Mouse (Mus musculus) liver, embryonic 11.5 days (tissue): Measurements from ENCODE around the gene Zmiz1. TPM values are rescaled to one million over a fixed set of nuclear protein-coding genes. Genes with fewer than 3 reads are reported as not detected.

Source experiments
- ATAC-seq: fragments of 200-750 bp; cut with Nextera tagmentation; replicated peaks from 2 replicates; pipeline ENCODE4 v1.8.0; 2017; ENCODE audit warnings: moderate number of reproducible peaks, mild to moderate bottlenecking, moderate TSS enrichment, moderate library complexity; ENCODE audit not compliant: low FRiP score
- DNase-seq: peaks from one replicate; pipeline ENCODE4 v3.0.0-alpha.2; 2017; ENCODE audit warnings: low spot score
- H3K27ac ChIP-seq: fragments of 300-500 bp; sonication (generic); 2 replicates; pipeline ENCODE4 v1.5.1; 2014; ENCODE audit warnings: mild to moderate bottlenecking, low read depth, low read length, control low read depth
- H3K27me3 ChIP-seq: fragments of 300-500 bp; sonication (generic); replicated peaks from 2 replicates; pipeline ENCODE4 v1.6.1; 2014; ENCODE audit warnings: low read length, mixed read lengths; ENCODE audit not compliant: control insufficient read depth, insufficient read depth
- H3K36me3 ChIP-seq: fragments of 300-500 bp; sonication (generic); 2 replicates; pipeline ENCODE4 v1.6.1; 2014; ENCODE audit warnings: mild to moderate bottlenecking, low read length, moderate library complexity, mixed read lengths; ENCODE audit not compliant: control insufficient read depth, insufficient read depth
- H3K4me1 ChIP-seq: fragments of 300-500 bp; sonication (generic); replicated peaks from 2 replicates; pipeline ENCODE4 v1.6.1; 2014; ENCODE audit warnings: low read length, mixed read lengths; ENCODE audit not compliant: control insufficient read depth, insufficient read depth
- H3K4me2 ChIP-seq: fragments of 300-500 bp; sonication (generic); 2 replicates; pipeline ENCODE4 v1.6.1; 2014; ENCODE audit warnings: mild to moderate bottlenecking, control low read depth, moderate library complexity
- H3K4me3 ChIP-seq: fragments of 300-500 bp; sonication (generic); 2 replicates; pipeline ENCODE4 v1.5.1; 2014; ENCODE audit warnings: low read depth, low read length, control low read depth
- H3K9ac ChIP-seq: fragments of 300-500 bp; sonication (generic); 2 replicates; pipeline ENCODE4 v1.6.1; 2014; ENCODE audit warnings: low read depth, low read length, control low read depth
- H3K9me3 ChIP-seq: fragments of 300-500 bp; sonication (generic); 2 replicates; pipeline ENCODE4 v1.6.1; 2016; ENCODE audit warnings: low read length, inconsistent platforms, mixed read lengths; ENCODE audit not compliant: control insufficient read depth
- WGBS: fragments of 180-500 bp; shearing (Covaris S2); extraction: QIAGEN DNeasy Blood & Tissue Kit; methylation state at CpG from one replicate; pipeline ENCODE4 v1.1.7; 2014; 5-methylcytosine and 5-hydroxymethylcytosine counted together
- polyA plus RNA-seq: library from polyadenylated mRNA; unstranded; fragments of >200 nt; fragmentation: Nextera tagmentation; extraction: Ambion mirVana; gene quantifications from 2 replicates; pipeline ENCODE4 v1.2.1, GENCODE M21; 2014

Zmiz1 gene
- polyA plus RNA-seq, 1 experiment from 2014 or later: 31.0 TPM

GRCm38 (mm10) chr14:25459394-25459997 lies 511 bp downstream of the Zmiz1 start:
- Histone ChIP-seq H3K4me2 (peak overlapping the region; percentile 98), H3K27me3 (0 out of 2 replicates have a peak, but pooled peaks cover 3% of the 10 kb centered on the region), H3K9ac (peak overlapping the region; percentile 75), H3K36me3 (no peaks in the 10 kb centered on the region), H3K27ac (peak overlapping the region; percentile 98), H3K4me1 (peaks cover 39% of the 10 kb centered on the region), H3K9me3 (no peaks in the 10 kb centered on the region), H3K4me3 (peak overlapping the region; percentile 92)
- DNase-seq: peak; percentile 83
- WGBS: under 1% methylated on average over 69 of the region's 69 CpGs
- peak; percentile 55 for ATAC-seq

DNA sequence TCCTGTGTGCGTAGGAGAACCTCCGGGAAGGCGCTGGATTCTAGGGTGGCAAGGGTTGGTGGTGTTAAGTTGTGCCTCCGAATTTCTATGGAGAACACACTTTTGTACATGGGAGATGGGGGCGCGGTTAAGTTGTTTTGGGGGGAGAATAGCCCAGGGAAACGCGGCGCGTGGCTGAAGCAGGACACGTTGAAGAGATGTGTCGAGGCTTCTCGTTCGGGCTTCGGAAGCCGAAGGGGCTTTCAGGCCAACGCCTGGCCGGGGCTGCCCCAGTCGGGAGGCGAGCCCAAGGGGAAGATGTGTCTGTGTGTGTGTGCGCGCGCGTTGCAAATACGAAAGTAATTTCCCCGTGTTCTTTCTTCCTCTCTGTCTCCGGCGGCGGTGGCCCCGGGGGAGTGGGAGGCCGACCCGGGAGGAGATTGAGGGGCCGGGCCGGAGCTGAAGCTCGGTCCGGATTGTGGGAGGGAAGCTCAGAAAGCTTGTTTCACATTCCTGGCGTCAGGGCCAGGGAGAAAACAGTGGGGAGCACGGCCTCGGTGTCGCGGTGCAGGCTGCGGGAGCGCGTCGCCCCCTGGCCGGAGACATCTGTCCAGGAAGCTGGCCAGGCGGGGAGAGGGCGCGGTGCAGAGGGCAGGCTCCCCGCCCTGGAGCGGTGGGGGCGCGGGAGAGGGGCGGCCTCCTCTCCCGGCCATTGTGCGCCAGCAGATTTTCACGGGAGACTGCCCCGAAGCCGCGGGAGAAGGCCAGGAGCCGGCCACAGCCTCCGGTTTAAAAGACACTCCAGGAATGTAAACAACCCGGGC lies 1.2 kb downstream of the Zmiz1 start:
- ATAC-seq (no peak), DNase-seq (peak; percentile 66)
- Histone ChIP-seq H3K9me3 (no peaks in the 10 kb centered on the region), H3K9ac (peak overlapping the region; percentile 75), H3K4me1 (peaks cover 46% of the 10 kb centered on the region), H3K27ac (peak overlapping the region; percentile 98), H3K27me3 (0 out of 2 replicates have a peak, but pooled peaks cover 3% of the 10 kb centered on the region), H3K4me2 (peak overlapping the region; percentile 98), H3K36me3 (no peaks in the 10 kb centered on the region), H3K4me3 (peak overlapping the region; percentile 92)
- WGBS: under 1% methylated on average over 61 of the region's 63 CpGs

- peaks cover 55% of the 10 kb centered on the region for H3K4me1 ChIP-seq
- H3K36me3 ChIP-seq: no peaks in the 10 kb centered on the region
- H3K9me3 ChIP-seq: no peaks in the 10 kb centered on the region
- DNase-seq: peak; percentile 62
- under 1% methylated on average over 41 of the region's 42 CpGs for WGBS
- H3K4me2 ChIP-seq: peak overlapping the region; percentile 98
- no peaks in the 10 kb centered on the region for H3K27me3 ChIP-seq
- H3K9ac ChIP-seq: peak overlapping the region; percentile 75
- peak overlapping the region; percentile 98 for H3K27ac ChIP-seq
- peak overlapping the region; percentile 92 for H3K4me3 ChIP-seq
- no peak for ATAC-seq
Observed at GRCm38 (mm10) chr14:25460801-25461675, 2.1 kb downstream of the Zmiz1 start.

GRCm38 (mm10) chr14:25461676-25462385 lies 2.8 kb downstream of the Zmiz1 start:
- H3K27me3 ChIP-seq: no peaks in the 10 kb centered on the region
- DNase-seq: no peak
- peaks cover 63% of the 10 kb centered on the region for H3K4me1 ChIP-seq
- H3K4me3 ChIP-seq: peak overlapping the region; percentile 92
- H3K9me3 ChIP-seq: no peaks in the 10 kb centered on the region
- 16% methylated on average over 12 of the region's 12 CpGs for WGBS
- peak overlapping the region; percentile 98 for H3K4me2 ChIP-seq
- peak overlapping the region; percentile 75 for H3K9ac ChIP-seq
- H3K36me3 ChIP-seq: no peaks in the 10 kb centered on the region
- no peak for ATAC-seq
- peak overlapping the region; percentile 98 for H3K27ac ChIP-seq

GRCm38 (mm10) chr14:25462975-25463374 lies 4.0 kb downstream of the Zmiz1 start:
- H3K4me1 ChIP-seq: peaks cover 69% of the 10 kb centered on the region
- 28% methylated on average over 1 of the region's 1 CpGs for WGBS
- no peak overlapping the region for H3K4me2 ChIP-seq
- no peaks in the 10 kb centered on the region for H3K9me3 ChIP-seq
- no peak overlapping the region for H3K9ac ChIP-seq
- no peak overlapping the region for H3K4me3 ChIP-seq
- no peak for ATAC-seq
- no peak overlapping the region for H3K27ac ChIP-seq
- H3K27me3 ChIP-seq: no peaks in the 10 kb centered on the region
- no peak for DNase-seq
- no peaks in the 10 kb centered on the region for H3K36me3 ChIP-seq

GRCm38 (mm10) chr14:25463919-25464318 lies 4.9 kb downstream of the Zmiz1 start:
- Histone ChIP-seq H3K36me3 (no peaks in the 10 kb centered on the region), H3K4me1 (peaks cover 70% of the 10 kb centered on the region), H3K4me3 (no peak overlapping the region), H3K27me3 (no peaks in the 10 kb centered on the region), H3K9me3 (no peaks in the 10 kb centered on the region), H3K4me2 (peak overlapping the region; percentile 22), H3K9ac (no peak overlapping the region), H3K27ac (no peak overlapping the region)
- ATAC-seq: no peak
- no peak for DNase-seq
- 58% methylated on average over 9 of the region's 9 CpGs for WGBS

- ATAC-seq: peak; percentile 49
- no peak for DNase-seq
- Histone ChIP-seq H3K9ac (no peak overlapping the region), H3K4me1 (peaks cover 77% of the 10 kb centered on the region), H3K27me3 (no peaks in the 10 kb centered on the region), H3K9me3 (no peaks in the 10 kb centered on the region), H3K27ac (peak overlapping the region; percentile 16; the same call in 1 of the 2 replicates), H3K36me3 (no peaks in the 10 kb centered on the region), H3K4me3 (no peak overlapping the region), H3K4me2 (peak overlapping the region; percentile 20; the same call in 1 of the 2 replicates)
- 41% methylated on average over 8 of the region's 8 CpGs for WGBS
Observed at GRCm38 (mm10) chr14:25464611-25465307, 5.8 kb downstream of the Zmiz1 start.
